Mouse (Mus musculus) right cerebral cortex, postnatal 10 days (tissue): ENCODE measurements around the gene Crtc3.

Source experiments
- DNase-seq, 2 experiments: peaks; one replicate each; pipeline ENCODE4 v3.0.0; 2021; ENCODE audit warnings: low spot score in 2 of 2

Gene Crtc3

DNA sequence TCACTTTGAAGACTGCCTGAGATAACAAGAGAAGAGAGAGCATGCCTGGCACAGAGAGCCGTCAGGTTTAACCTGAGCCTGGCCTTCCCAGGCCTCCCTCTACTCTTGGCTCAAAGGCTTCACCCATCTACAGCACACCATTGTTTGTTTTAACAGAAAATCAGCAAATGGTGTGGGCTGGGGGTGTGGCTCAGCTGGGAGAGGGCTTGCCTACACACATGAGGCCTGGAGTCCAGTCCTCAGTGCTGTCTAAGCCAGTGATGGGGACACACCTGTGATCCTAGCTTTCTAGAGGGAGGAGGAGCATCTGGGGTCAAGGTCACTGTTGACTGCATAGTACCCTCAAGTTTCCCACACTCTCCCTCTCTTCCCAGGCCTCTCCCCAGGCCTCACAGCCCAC is 6.0 kb downstream of the Crtc3 start:
- DNase-seq, result no peak

DNA sequence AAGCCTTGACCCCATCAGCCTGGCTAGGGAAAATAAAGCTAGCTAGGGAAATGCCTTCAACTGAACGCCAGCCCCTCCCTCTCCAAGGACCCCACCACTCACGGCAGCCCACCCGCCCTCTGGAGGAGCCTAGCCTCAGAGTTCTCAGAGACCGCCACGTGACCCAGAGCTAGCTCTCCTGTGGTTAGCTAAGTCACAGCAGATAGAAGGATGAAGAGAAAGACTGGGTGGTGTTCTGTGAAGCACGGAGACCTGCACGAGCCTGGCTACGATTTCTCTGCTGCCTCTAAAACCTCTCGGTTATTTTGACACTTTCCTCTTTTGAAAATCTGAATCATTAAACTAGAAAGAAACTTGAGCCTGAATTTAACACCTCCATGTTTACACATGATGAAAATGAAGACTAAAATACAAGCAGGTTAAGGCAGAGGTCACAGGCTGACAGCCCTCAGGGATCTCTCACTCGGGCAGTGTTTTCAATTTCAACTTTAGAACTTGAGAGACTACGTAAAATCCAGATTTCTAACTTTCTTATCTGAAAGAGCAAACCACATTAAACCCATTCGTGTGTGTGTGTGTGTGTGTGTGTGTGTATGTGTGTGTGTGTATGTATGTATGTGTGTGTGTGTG is 8.3 kb downstream of the Crtc3 start:
- no peak for DNase-seq

DNA sequence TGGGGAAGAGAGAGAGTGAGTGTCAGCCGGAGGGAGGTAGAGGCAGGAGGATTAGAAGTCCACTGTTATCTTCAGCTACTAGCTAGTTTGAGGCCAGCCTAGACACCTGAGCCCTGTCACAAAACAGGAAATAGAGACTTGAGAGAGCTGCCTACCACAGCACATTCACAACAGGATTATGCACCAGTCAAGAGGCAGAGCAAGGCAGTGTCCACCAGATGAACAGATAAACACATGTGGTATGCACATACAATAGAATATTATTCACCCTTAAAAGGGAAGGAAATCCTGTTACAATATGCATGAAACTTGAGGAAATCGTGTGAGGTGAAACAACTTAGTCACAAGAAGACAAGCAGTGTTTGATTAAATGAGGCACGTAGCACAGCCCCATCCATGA is 16.4 kb downstream of the Crtc3 start:
- no peak for DNase-seq

DNA sequence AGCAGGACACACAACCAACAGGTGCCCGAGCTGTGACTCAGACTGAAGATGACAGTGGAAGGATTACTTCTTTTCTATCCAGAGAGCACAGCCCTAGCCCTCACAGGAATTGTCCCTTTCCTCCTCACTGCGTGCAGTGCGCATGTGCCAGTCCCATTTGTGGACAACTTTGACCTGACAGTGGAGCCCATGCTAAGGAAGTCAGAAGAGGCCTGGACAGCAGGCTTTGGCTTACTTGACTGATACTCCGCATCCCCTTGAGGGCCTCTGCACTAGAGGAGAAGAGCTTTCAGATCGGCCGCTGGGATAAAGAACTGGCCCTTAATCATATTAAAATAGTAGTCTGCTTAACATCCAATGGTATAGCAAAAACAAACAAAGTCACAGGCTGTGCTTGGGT is 17.8 kb downstream of the Crtc3 start:
- DNase-seq, result no peak

DNA sequence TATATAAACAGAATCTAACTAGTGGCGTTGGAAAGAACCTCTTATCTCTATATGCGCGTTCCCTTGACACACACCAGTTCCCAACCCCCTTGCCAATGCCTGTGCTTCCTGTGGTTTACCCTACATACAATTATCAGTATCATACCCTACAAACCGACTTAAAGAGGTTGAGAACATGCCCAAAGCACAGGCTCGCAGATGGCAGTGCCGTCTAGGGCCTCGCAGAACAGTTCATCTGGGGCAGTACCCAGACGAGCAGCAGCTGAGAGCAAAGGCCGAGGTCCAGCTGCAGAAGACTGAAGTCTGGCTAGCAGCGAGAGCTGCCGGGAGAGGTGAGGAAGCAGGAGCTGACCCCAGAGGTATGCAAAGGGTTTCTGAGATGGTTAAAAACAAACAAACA is 21.5 kb downstream of the Crtc3 start:
- DNase-seq, result no peak

DNA sequence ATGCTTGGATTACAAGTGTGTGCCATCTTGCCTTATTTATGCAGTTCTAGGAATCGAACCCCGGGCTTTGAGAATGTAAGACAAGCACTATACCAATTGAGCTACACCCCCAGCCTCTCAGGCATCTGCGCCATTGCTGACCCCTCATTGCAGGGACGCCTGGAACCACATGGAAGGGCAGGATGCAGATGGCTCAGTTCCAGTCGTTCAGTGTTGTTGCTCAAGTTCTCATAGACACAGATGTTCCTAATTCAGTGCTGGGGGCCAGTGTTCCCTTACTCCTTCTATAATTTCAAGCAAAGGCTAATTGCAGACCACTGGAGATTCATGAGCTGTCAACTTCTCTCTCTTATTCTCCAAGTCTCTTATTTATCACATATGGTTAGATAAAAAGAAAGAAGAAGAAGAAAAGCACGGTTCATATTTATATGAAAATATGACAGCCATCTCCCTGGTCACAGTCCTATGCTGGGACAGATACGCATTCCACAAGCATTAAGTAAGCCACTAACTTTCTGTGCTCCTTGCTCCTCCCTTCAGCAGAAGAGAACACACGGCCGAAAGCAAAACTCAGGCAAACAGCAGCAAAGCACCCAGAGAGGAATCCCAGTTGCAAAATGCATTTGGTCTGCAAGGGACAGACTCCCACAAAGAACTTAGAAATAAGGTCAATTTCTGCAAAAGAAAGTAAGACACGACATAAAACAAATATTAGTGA is 22.3 kb downstream of the Crtc3 start:
- no peak for DNase-seq

DNA sequence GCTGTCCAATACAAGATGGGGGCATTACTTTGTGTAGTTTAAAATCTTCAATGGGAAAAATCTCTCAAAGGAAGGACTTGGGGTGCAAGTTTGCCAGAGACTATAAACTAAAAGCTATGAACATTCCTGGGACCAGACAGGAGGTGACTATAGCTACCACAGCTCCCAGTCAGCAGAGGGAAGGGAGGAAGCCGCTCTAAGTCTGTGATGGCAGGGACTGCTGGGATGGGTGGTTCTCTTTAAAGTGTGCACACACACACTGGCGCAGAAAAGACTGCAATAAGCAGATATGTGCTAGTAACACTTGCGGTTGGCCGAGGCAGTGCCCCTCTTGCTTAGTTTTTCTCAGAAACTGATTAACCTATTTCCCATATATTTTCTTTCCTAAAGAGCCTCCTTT is 27.6 kb downstream of the Crtc3 start:
- no peak for DNase-seq

DNA sequence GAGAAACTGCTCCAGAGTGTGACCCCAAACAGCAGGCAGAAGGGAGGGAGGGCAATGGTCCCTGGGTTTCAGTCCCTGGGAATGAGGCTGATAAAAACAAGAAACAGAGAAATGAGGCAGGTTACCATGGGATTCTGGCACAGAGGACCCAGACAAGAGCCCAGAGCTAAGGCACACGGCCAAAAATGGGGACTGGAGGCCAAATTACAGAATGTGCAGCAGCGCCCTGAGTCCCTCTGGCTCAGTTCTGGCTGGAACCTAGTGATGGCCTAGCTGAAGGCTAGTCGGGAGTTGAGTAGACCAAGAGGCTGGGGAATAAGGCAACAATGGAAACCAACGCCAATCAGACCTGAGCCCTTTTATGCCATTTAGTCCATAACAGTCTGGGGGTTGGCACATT is 28.1 kb downstream of the Crtc3 start:
- peak; percentile 91 to 92 for DNase-seq

DNA sequence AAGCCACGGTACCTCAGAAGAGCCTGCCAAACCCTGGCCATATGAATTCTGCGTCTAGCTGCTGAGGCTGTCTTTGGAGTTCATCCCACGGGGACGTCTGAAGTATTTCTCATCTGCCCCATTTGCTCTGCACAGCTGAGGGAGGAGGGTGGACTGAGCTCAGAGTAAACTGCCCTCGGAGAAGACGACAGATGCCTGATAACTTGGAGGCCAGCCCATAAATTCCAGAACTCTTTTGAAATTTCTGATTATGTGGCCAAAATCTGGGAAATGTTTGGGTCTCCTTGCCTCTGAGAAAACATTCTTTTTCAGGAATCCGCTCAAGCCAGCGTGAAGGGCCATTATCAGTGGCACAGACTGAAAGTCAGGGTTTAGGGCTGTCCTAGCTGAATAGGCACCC is 30.8 kb downstream of the Crtc3 start:
- no peak for DNase-seq

DNA sequence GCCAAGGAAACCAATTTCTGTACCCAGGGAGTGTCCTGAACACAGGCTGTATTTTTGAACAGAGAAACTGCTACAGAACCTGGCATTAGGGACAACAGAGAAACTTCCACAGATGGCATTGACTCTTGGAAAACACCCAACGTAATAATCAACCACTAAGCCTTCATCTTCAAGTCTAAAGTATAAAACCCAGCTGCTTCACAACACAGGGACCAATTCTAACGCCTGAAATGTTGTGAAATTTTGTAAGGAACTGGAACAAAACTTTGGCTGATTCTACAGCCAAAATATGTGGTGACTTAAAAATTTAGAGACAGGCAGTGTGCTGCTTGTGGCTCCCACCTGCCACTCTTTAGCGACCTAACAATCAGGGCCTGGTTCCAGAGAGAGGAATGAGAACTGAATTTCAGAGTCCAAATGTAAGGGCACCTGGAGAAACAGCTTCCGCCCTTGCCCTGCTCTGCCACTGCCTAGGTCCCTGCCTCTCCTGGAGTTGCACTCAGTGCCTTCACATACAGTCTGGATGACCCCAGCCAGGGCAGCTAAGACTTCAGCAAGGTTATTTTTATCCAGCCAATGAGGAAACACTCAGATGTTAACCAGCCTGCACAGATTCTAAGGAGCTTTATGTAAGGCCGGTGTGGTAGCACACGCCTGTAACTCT is 33.2 kb downstream of the Crtc3 start:
- peak in 1 of 2 experiments; percentile 69 for DNase-seq

DNA sequence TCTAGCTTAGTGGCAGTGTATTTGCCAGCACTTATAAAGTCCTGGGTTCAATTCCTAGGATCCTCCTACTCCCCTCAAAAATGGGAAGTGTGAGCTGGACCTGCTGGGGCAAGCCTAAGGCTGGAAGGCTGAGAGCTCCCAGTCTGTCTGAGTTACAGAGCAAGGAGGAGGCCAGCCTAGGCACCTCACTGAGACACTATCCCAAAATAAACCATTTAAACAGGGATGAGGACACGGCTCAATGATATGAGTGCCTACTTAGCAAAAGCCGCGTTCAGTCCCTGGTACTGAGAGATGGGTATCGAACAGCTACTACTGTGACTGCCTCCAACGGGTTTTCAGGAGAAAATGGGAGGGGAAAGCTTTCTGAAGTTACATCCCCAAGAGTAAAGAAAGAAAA is 33.8 kb downstream of the Crtc3 start:
- DNase-seq, result no peak

DNA sequence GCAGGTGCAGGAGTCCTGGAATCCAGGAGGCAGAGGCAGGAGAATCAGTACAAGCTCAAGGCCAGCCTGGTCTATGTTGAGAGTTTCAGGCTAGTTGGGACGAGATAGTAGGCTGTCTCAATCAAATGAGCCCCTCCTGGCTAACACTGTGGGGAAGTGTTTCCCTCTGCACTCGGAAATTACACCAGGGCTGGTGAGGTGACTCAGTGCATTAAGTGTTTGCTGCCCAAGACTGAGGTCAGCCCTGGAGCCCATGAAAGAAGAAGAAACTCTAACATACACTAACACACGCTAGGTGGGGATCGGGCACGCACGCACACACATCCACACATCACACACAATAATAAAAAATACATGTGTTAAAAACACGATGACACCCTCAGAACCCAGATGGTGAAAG is 34.3 kb downstream of the Crtc3 start:
- DNase-seq, result no peak

DNA sequence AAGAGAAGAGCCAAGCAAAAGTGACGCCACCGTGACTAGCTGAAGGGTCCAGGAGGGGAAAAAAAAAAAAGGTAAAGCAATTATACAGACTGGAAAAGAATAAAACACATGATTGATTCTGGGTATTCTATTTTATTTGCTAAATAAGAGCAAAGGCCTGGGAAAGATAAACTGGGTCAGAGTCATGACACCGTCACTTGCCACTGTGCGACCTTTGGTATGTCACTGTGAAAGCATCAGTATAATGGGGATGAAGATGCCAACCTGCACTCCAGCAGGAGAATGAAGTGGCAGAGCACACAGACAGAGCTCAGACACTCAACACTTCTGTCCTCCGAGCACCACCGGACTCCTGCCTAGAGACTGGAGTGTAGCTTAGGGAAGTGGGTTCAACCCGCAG is 34.7 kb downstream of the Crtc3 start:
- no peak for DNase-seq

DNA sequence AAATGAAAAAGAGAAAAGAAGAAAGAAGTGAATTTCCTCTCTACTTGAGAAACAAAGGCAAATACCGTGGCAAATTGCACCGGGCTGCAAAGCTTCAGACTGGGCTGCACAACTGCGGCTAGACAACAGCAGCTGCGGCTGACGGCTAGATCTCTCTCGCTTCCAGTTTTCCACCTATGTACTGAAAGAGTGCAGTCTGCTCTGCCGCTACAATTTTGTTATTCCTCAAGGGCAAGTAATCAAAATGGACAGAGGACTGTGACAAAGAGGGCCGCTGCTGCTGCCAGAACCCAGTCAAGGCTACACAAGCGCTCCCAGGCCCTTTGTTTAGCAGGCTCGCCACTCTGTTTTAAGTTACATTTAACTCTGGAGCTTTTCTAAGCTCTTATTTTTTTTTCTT is 35.6 kb downstream of the Crtc3 start:
- no peak for DNase-seq

DNA sequence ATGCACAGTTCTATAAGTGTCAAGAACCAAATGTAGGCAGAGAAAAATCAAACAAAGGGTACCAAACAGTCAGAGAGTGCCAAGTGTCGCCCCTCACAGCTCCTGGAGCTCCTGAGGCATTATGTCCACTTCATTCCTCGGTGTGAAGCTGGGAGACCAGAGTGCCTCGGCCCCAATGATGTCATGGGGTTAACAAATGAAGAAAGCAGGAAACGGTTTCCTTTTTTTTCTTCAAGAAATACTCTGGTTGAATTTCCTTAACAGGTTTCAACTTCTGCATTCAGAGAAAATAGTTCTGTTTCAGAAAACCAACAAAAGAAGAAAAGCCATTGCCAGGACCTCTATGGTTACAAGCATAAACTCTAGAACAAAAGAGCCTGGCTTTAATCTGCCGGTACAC is 36.4 kb downstream of the Crtc3 start:
- DNase-seq, result no peak

DNA sequence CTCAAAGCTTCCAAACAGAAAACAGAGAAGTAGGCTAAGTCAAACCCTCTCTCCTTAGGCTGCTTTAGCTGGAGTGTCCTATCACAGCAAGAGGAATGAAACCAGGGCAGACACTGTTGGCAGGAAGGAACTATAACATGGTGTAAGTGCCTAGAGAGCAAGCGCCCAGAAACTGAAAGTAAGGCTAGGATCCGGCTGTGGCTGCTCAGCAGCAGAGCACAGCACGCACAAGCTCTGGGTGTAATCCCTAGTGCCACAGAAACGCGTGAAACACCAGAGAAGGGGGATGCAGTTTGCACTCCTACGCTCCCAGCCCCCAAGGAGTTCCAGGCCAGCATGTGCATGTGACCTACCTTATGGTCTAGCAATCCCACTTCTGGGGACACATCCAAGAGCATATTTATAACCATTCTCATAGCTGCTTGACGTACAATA is 41.2 kb downstream of the Crtc3 start:
- peak; percentile 49 to 67 for DNase-seq

DNA sequence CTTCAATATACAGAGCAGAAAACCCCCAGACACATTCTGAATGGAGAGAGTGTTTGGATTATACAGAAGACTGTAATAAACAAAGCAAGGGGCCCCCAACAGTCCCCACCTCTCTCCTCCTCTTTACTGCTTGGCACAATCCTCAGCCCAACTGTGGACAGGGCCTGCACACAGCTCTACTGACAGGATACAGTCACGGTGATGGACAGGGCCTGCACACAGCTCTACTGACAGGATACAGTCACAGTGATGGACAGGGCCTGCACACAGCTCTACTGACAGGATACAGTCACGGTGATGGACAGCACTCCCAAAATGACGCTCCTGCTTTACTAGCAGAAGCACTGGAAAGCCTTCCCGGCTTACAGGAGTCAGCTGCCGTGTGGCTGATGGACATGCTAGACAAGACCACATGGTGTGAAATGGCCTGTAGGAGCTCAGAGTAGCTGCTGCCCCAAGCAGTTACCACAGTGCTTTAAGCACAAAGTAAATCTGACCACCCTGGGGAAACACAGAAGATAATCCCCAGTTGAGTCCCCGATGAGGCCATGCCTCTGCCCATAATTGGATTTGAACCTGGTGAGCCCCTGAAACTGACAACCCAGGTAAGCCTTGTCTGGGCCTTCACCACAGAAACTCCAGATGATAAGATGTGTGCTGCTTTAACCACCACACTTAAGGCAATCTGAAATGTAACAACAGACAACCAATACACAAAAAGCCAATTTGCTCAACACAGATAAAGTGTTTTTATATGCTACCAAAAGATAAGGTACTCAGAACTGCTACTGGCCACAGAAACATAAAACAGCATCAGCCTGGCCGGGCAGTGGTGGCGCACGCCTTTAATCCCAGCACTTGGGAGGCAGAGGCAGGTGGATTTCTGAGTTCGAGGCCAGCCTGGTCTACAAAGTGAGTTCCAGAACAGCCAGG is 42.3 kb downstream of the Crtc3 start:
- DNase-seq, result no peak

DNA sequence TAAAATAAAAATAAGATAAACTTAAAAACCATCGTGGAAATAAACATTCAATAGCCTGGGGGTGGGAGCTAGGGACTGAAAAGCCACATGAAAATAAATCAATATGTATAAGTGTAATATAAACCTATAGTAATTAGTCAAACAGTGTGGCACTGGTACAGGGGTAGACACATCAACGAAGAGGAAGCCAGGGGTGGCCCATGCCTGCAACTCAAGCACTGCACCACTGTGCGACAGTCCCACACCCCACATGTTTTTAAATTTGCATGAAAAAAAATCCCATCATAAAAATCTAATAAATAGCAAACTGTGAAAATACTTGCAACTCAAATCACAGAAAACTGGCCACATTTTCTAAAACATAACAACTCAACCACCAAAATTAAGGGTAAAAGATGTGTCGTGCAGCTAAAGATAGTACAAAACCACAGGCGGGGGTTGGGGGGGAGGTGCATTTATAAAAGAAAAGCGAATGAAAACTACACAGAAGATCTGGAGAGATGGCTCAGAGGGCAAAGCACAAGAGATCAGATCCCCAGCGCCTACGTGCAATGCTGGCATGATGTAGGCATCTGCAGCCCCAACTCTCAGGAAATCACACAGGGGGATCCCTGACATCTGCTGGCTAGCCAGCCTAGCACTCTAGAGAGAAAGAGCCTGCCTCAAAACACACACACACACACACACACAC is 45.6 kb downstream of the Crtc3 start:
- no peak for DNase-seq

DNA sequence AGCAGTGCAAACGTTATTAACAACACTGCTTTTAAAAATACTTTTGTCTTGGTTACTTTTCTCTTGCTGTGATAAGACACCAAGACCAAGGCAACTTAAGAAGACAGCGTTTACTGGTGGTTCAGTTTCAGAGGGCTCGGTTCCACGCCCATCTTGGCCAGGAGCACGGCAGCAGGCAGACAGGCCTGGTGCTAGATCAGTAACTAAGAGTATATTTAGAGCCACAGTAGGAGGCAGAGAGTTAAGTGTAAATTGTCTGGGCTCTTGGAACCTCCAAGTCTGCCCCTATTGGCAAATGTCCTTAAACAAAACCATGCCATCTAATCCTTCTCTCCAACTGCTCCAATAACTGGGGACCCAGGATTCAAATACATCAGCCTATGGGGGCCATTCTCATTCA is 46.1 kb downstream of the Crtc3 start:
- no peak for DNase-seq

DNA sequence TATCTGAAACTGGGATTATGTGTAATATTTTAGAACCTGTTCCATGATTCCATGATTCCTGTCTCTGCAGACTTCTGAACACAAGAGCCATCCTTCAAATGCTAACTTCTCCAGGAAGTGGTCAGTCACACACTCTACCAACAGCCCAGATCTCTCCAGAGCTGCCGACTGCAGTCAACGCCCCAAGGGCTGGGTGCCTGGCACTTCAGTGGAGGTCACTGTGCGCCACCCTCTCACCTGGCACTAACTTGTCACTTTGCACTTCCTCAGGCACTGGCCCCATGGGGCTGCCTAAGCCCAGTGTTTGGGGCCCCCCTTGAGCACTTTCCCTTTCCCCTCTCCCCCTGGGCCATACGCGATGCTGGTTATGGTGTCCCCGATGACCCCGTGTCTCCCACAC is 46.8 kb downstream of the Crtc3 start:
- no peak for DNase-seq

DNA sequence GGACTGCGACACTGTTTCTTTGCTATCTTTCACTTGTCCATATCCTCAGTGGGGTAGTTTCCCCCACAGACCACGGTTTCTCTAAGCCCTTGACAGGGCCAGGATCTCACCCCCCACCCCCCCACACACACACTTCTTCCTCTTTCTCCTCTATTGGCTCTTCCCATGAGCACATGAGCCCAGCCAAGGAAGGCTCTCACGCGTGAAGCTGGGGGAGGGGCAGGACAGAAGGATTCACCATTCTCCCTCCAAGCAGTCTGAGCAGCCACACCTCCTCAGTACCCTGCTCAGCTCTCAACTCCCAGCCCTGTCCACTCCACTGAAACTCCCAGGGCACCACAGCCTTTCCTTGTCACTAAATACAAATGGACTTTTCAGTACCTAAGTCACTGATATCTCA is 47.2 kb downstream of the Crtc3 start:
- no peak for DNase-seq

DNA sequence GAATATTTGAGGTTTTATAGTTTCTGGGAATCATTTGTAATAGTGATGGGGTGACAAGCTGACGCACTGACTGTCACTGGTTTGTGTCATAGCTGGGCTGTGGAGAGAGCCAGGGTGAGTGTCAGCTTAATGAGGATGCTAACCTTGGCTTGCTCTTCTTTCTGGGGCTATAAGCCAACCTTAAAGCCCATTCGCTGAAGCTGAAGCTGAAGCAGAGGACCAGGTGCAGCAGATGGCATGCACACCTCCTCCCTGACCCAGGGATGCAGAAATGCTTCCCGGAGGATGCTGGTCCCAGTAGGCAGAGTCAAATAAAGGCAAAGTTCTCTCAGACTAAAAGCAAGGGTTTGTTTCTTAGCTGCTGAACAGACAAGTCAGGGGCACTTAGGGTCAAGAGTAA is 48.7 kb downstream of the Crtc3 start:
- DNase-seq, result no peak
